8 mouse cellular contexts compared by ENCODE assay signal in the genomic region with DNA sequence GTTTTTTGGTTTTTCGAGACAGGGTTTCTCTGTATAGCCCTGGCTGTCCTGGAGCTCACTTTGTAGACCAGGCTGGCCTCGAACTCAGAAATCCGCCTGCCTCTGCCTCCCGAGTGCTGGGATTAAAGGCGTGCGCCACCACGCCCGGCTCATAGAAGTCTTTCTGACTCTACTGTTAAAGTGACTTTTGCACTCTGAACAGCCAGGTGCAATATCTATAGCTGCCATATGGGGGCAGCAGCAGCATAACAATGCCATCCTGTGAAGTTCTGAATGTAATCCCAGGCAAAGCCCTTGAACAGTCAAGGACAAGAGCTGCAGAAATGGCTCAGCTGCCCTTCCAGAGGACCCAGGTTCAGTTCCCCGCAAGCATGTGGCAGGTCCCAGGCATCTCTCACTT. TPM values are rescaled to one million over a fixed set of nuclear protein-coding genes. Genes with fewer than 3 reads are reported as not detected.
DNase-seq lines count a peak whose midpoint lies in the region; ATAC-seq and TF ChIP-seq lines count a peak whose summit lies in the region.
"Not testable (repeated sequence)": the region's sequence is repeated elsewhere in the genome, so short reads cannot be mapped to it uniquely, and the experiment has no call there.

No protein-coding gene starts in this region.

- not testable (repeated sequence) for ATAC-seq in midbrain, embryonic 14.5 days (ENCODE audit: low FRiP score, low TSS enrichment)

- DNase-seq in 3T3-L1 (ENCODE audit: low read depth, low spot score), result peak; percentile 92
- DNase-seq in adrenal gland, postnatal 25 days, result peak; percentile 73
- DNase-seq in embryonic facial prominence, embryonic 10.5 days (ENCODE audit: low spot score), result peak; percentile 82
- DNase-seq in heart, adult 2 months, result peak; percentile 78 to 85
- DNase-seq in kidney, adult 11 months, result peak; percentile 76
- DNase-seq in left cerebral cortex, postnatal 4 days, result peak; percentile 71
- peak; percentile 87 for DNase-seq in midbrain, embryonic 14.5 days
- DNase-seq in spleen, postnatal 10 days (ENCODE audit: low spot score in 2 of 2), result peak; percentile 52 to 76

- not testable (repeated sequence) for H3K4me3 ChIP-seq in embryonic facial prominence, embryonic 10.5 days; midbrain, embryonic 14.5 days (replicated peaks; ENCODE audit: low read depth, low read length)
- peak overlapping the region; percentile 15; the same call in 1 of the 2 replicates for H3K4me3 ChIP-seq in heart, adult 2 months

- H3K9ac ChIP-seq in heart, adult 2 months (ENCODE audit: low read depth, low read length); midbrain, embryonic 14.5 days (replicated peaks; ENCODE audit: low read length): not testable (repeated sequence)

- peak; percentile 41; the same call in 1 of the 2 replicates for TF ChIP-seq POLR2A in heart, adult 2 months (IDR thresholded peaks at IDR 0.05; ENCODE audit: insufficient read depth, low read depth, low read length)

- intact Hi-C loops in heart, adult 2 months (cut with DNase I), result loop anchor here (1.0 to 10.0 kb wide), 2 partner anchors 56 to 485 kb away; no protein-coding TSS in a partner anchor
- intact Hi-C loops in left cerebral cortex, postnatal 4 days (cut with DNase I), result not testable (repeated sequence)

- not testable (repeated sequence) for H3K27ac ChIP-seq in embryonic facial prominence, embryonic 10.5 days (replicated peaks); midbrain, embryonic 14.5 days (replicated peaks; ENCODE audit: low read depth, low read length)
- peak overlapping the region; percentile 98; the same call in 1 of the 2 replicates for H3K27ac ChIP-seq in heart, adult 2 months

- H3K9me3 ChIP-seq in embryonic facial prominence, embryonic 10.5 days; midbrain, embryonic 14.5 days (ENCODE audit: control insufficient read depth, low read length): not testable (repeated sequence)

- peaks cover 34% of the 10 kb centered on the region for H3K27me3 ChIP-seq in embryonic facial prominence, embryonic 10.5 days (replicated peaks; ENCODE audit: low read depth, poor library complexity, severe bottlenecking)
- H3K27me3 ChIP-seq in heart, adult 2 months (ENCODE audit: control insufficient read depth, insufficient read depth, low read length); midbrain, embryonic 14.5 days (ENCODE audit: control insufficient read depth, insufficient read depth, low read length): not testable (repeated sequence)

- WGBS in embryonic facial prominence, embryonic 10.5 days, result 51% methylated on average over 8 of the region's 9 CpGs
- WGBS in heart, adult 2 months, result 17% methylated on average over 8 of the region's 9 CpGs
- 37% methylated on average over 8 of the region's 9 CpGs for WGBS in midbrain, embryonic 14.5 days

- H3K79me2 ChIP-seq in heart, adult 2 months (replicated peaks; ENCODE audit: control insufficient read depth, insufficient read depth, low read length), result not testable (repeated sequence)

- peak; percentile 95 for TF ChIP-seq CTCF in heart, adult 2 months (IDR thresholded peaks at IDR 0.05)

- H3K36me3 ChIP-seq in embryonic facial prominence, embryonic 10.5 days (replicated peaks); heart, adult 2 months (ENCODE audit: control insufficient read depth, insufficient read depth, low read length); midbrain, embryonic 14.5 days (ENCODE audit: control insufficient read depth, insufficient read depth, low read length): not testable (repeated sequence)

- not testable (repeated sequence) for H3K4me2 ChIP-seq in midbrain, embryonic 14.5 days (ENCODE audit: low read length)

- peak; percentile 71 for TF ChIP-seq EP300 in heart, adult 2 months (IDR thresholded peaks at IDR 0.05; ENCODE audit: insufficient read depth, low read depth, low read length)

- peaks cover 15% of the 10 kb centered on the region for H3K4me1 ChIP-seq in embryonic facial prominence, embryonic 10.5 days
- not testable (repeated sequence) for H3K4me1 ChIP-seq in heart, adult 2 months (ENCODE audit: control insufficient read depth, insufficient read depth, low read length); midbrain, embryonic 14.5 days (ENCODE audit: control insufficient read depth, insufficient read depth, low read length)

RNA-seq across cellular contexts. Expression of a gene that starts 6.7 kb away (rescaled TPM):
- 3.5 and 4.7 TPM in 2 replicates for total RNA-seq in adrenal gland, postnatal 25 days (2021)
- polyA plus RNA-seq in embryonic facial prominence, embryonic 10.5 days (2016; fragmentation: Nextera tagmentation; extraction: Ambion mirVana), result 3.9 and 5.7 TPM in 2 replicates
- 100 to 1,000 TPM; 316 to 339 TPM for total RNA-seq in heart, adult 2 months (2021)
- polyA plus RNA-seq in heart, adult 2 months (2012; rRNA removed), result 16.4 and 27.2 TPM in 2 replicates
- 1 to 10 TPM; 2.4 to 6.0 TPM for total RNA-seq in left cerebral cortex, postnatal 4 days (2021)
- 1.7 and 2.2 TPM in 2 replicates for polyA plus RNA-seq in midbrain, embryonic 14.5 days (2014; fragmentation: Nextera tagmentation; extraction: Ambion mirVana)

RNA-seq across cellular contexts. Expression of a gene that starts 49.2 kb away (rescaled TPM):
- total RNA-seq in adrenal gland, postnatal 25 days (2021), result 157 and 210 TPM in 2 replicates
- polyA plus RNA-seq in embryonic facial prominence, embryonic 10.5 days (2016; fragmentation: Nextera tagmentation; extraction: Ambion mirVana), result 438 and 447 TPM in 2 replicates
- 10 to 100 TPM; 54.2 to 58.0 TPM for total RNA-seq in heart, adult 2 months (2021)
- polyA plus RNA-seq in heart, adult 2 months (2012; rRNA removed), result 39.4 and 61.3 TPM in 2 replicates
- total RNA-seq in left cerebral cortex, postnatal 4 days (2021), result 100 to 1,000 TPM; 216 to 229 TPM
- 219 and 279 TPM in 2 replicates for polyA plus RNA-seq in midbrain, embryonic 14.5 days (2014; fragmentation: Nextera tagmentation; extraction: Ambion mirVana)

RNA-seq across cellular contexts. Expression of a gene that starts 49.3 kb away (rescaled TPM):
- total RNA-seq in adrenal gland, postnatal 25 days (2021), result 35.4 and 36.6 TPM in 2 replicates
- polyA plus RNA-seq in embryonic facial prominence, embryonic 10.5 days (2016; fragmentation: Nextera tagmentation; extraction: Ambion mirVana), result 18.5 and 20.1 TPM in 2 replicates
- 100 to 1,000 TPM in 1 of 2 experiments, 10 to 100 TPM in 1; 98.4 to 102 TPM for total RNA-seq in heart, adult 2 months (2021)
- polyA plus RNA-seq in heart, adult 2 months (2012; rRNA removed), result 18.1 and 43.8 TPM in 2 replicates
- total RNA-seq in left cerebral cortex, postnatal 4 days (2021), result 10 to 100 TPM; 38.4 to 42.9 TPM
- polyA plus RNA-seq in midbrain, embryonic 14.5 days (2014; fragmentation: Nextera tagmentation; extraction: Ambion mirVana), result 39.5 and 41.3 TPM in 2 replicates

Comparison
In these comparisons a context has a peak if more than half of its experiments do, and no peak if none do; other contexts are left out.
1. RNA of a gene that starts 6.7 kb away (total RNA-seq): 316 to 339 TPM in heart, adult 2 months; 2.4 to 6.0 TPM in left cerebral cortex, postnatal 4 days and 3.5 to 4.7 TPM in adrenal gland, postnatal 25 days; every median in the first group is over 10 times any median in the second.
2. Peak in every context shown above with its lines, with median percentiles within 50 percentile points of each other: DNase-seq.